Mouse (Mus musculus) mature B cell (primary cell): ENCODE results near the gene Gse1.

Experiments
- in situ Hi-C: fragments of 300-500 bp; cut with MboI; formaldehyde crosslinking; loops from 2 replicates; pipeline ENCODE4 v1.14.3; 2019

The Gse1 gene

DNA sequence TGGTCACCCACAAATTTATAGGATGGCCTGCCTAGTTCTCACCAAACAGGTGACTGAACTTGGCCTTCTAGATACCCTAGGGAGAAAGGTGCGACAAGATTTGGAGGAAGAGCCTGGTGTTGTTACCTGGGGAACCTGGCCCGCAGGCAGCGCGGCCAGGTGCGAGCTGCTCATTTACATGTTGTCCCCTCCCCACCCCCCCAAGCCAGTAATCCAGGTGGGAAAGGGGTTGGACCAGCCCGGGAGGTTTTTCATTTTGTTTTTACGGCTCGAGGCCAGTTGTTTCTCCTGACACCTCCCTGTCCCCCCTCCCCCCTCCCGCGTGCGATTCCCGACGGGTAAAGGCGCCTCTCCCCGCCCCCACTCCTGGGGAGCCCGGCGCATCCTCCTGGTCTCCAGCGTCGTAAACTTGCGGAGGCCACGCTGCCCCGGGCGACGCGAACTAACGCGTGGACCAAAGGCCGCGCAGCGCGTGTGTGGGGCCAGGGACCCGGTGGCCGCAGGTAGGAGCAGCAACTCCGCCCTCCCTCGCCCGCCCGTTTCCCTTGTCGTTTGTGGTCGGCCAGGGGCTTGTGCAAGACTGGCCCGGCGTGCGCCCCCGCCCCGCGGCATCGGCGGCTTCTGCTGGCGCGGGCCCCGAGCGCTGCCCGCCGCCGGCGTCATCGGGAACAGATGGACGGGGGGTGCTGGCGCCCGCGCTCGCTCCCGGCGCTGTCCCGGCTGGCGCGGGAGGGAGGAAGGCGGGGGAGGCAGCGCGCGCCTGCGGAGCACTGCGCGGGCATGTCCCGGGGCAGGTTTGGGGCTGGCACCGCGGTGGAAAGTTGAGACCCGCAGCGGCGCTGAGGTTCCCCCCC, 307.4 kb downstream of the Gse1 start:
- in situ Hi-C loops: loop anchor here (5.0 kb wide), 1 partner anchor 48 kb away; no protein-coding TSS in a partner anchor

DNA sequence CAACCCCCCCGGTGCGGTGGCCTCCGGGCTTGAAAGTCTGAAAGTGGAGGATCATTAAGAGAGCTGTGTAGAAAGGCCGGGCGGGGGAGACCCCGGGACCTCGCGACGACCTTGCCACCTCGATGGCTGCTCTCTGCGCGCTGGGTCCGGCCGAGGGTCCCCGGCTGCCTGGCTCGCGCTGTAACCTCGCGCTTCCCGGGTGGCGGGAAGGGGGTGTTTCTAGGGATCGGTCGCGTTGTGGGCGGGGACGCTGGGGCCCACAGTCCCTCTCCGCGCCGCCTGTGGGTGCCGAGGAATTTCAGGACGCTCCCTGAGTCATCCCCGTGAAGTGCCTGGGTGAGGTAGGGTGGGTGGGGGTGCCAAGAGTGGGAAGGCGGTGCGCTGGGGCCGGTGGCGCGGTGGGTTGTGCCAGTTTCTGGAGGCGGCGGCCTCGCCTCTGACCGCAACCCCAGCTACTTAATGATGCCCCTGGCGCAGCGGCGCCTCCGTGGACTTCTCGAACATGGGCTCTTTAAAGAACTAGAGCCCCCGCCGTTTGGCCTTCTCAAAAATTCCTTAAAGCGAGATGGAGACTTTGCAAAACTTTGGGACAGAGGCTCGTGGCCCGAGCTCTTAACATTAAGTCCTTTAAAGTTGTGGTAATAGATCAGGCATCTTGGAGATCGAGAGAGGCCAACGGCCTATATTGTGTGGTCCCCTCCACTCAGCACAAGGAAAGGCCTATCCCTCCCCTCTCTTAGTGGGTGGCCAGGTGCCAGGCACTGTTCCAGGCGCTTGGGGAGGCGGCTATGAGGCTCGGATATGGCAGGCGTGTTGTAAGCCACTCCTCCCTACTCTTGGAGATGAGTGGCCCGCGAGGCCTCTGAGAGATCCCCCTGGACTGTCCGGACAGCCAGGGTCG, 308.3 kb downstream of the Gse1 start:
- in situ Hi-C loops: loop anchor here (5.0 kb wide), 1 partner anchor 49 kb away; no protein-coding TSS in a partner anchor

DNA sequence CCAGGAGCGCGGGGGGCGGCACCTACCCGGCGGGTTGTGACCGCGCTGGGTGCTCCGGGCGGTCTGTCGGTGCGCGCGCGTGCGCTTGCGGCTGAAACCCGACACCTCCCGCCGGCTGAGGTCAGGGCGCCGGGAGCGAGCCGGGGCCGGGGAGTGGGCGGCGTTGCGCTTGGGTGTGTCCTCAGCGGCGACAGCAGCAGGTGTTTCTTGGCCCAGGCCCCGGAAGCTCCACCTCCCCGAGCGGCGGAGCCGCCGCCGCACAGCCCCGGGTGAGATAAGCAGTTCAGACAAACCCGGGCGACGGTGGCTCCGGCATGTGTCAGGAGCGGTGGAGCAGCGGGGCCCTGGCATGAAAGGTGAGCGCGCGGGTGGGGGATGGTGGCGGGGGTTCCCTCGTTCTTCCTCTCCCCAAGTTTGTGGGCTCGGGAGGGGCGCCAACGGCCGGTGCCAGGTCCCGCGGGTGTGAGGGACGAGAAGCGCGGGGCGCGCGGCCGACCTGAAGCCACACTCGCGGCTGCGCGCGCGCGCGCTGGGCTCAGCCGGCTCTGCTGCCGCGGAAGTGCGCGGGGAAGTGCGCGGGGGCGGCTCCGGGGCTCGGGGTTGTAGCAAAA, 309.1 kb downstream of the Gse1 start:
- in situ Hi-C loops: loop anchor here (5.0 kb wide), 1 partner anchor 50 kb away; no protein-coding TSS in a partner anchor

GRCm38 (mm10) chr8:120537818-120538396, 309.7 kb downstream of the Gse1 start:
- in situ Hi-C loops: loop anchor here (5.0 kb wide), 1 partner anchor 51 kb away; no protein-coding TSS in a partner anchor

GRCm38 (mm10) chr8:120538397-120539240, 310.4 kb downstream of the Gse1 start:
- in situ Hi-C loops: loop anchor here (5.0 kb wide), 1 partner anchor 51 kb away; no protein-coding TSS in a partner anchor

GRCm38 (mm10) chr8:120539381-120539774, 311.1 kb downstream of the Gse1 start:
- in situ Hi-C loops: loop anchor here (5.0 kb wide), 1 partner anchor 52 kb away; no protein-coding TSS in a partner anchor

DNA sequence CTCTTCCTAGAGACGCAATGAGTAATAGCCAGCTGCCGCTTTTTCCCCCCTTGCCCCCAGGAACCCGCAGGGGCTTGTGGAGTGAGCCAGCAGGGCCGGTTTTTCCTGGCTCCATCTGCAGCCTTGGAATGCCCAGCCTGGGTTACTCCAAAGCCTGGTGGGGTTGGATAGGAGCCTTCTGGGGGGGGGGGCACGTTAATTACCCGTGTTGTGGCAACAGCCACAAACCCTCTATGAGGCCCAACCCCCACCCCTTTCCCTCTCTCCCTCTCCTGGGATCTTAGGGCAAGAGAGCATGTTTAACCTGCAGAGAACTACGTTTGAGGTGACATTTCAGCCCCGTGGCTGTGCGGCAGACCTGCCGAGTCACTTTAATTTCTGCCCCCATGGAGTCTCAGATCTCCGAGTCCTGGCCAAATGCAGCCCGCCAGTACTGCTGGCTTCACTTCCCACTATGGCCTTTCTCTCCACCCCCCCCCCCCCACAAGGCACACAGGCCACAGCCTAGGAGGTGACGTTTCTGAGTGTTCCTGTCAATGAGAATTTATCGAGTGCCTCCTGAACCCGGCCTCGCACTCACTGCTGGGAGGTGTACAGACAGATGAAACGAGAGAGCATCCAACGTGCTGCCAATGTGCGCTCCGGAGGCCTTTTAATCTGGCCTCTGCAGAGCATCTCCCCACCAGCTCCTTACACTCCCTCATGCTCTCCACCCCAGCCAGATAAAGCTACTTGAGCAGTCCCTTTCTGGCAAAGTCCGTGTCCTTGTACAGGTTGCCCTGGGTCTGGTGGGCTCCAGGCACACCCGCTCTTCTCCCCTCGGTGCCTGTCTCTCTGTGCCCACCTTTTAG, 311.7 kb downstream of the Gse1 start:
- in situ Hi-C loops: loop anchor here (5.0 kb wide), 1 partner anchor 53 kb away; no protein-coding TSS in a partner anchor

DNA sequence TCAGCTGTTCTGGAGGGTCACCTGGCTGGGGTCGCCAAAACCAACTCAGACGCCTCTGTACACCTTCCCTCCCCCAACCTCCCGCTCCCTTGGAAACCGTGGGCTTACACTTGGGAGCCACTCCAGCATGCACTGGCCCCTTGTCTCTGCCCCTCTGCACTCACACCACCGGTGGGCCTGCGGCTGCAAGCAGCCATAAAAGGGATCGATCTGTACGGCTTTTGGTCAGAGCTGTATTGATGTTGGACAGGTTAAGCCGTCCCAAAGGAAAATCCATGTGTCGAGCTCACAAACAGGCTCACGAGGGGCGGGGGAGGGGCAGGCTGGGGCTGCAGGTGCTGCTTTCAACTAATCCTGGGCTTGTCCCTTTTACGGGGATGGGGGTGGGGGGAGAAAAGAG, 314.7 kb downstream of the Gse1 start:
- in situ Hi-C loops: no loop called here

DNA sequence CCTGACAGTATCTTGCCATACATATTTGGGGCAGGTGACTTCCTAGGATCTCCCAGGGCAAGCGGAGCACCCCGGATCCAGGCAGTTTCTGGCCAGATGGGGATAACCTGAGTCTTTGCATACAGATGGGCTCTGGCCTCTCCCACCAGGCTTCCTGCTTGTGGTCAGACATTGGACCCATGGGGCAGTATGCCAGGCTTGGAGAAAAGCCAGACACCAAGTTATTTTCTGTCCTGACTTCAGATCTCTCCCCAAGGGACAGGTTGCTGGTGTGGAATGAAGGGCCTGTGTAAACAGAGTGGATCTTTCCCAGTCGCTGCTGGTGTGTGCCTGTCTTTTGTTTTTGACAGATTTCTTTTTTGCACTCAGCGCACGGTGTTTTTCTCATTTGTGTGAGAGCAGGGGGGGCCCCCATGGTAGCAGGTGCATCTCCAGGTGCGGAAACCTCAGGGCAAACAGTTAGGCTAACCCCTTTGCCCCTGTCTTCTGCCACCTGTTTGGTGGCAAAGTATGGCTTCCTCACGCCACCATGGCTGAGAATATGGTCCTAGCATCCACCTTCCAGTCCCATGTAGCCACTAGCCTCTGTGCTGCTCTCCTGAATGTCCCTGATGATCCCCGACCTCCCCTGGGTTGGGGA, 315.3 kb downstream of the Gse1 start:
- in situ Hi-C loops: no loop called here

DNA sequence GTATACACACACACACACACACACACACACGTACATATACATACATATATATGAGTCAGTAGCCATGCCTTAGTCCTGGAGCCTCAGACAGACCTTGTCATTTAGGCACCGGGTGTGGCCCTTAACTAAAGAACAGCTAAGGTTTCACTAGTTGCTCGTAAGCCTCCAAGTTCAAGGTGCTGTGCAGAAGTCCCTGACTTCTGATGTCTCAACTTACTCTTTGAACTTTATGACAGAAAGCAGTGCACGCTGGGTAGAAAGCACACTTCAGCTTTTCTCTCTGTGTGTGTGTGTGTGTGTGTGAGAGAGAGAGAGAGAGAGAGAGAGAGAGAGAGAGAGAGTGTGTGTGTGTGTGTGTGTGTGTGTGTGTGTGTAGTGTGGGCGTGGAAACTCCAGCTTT, 315.9 kb downstream of the Gse1 start:
- in situ Hi-C loops: no loop called here

DNA sequence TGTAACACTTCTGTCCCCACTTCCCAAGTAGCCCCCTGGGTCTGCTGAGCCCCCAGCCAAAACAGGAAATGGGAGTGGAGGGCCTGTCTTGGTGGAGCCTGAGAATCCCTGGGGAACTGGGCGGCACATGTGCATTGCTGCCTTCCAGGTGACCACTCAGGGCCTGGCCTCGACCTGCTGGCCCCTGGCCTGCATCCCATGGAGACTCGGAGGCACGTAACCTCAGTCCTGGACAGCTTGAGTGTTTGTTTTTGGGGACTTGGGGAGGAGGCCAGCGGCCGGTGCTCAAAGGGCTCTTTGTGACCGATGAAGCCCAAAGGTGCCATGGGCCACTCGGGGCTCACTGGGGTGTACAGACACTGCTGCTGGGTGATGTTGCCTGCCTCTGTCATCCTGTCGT, 319.3 kb downstream of the Gse1 start:
- in situ Hi-C loops: no loop called here

DNA sequence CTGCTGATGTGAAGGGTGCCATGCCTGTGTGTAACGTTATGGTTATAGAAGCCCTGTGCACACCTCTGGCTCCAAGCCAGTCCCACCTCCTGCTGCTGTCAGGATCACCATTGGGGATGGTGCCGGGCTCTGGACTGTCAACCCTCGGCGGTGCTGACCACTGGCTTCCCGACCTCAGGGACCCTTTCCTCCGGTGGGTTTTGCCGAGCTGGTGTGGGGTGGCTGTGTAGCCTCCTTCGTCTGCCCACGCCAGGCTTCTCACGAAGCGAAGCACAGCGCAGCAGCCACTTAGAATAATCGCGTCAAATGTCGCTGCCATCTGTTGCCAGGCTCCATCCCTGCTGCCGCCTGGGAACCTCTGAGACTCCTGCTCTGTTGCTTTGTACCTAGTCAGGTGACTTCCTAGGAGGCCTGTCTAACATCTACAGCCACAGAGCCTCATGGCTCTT, 320.1 kb downstream of the Gse1 start:
- in situ Hi-C loops: no loop called here

GRCm38 (mm10) chr8:120549321-120549921, 321.2 kb downstream of the Gse1 start:
- in situ Hi-C loops: no loop called here

DNA sequence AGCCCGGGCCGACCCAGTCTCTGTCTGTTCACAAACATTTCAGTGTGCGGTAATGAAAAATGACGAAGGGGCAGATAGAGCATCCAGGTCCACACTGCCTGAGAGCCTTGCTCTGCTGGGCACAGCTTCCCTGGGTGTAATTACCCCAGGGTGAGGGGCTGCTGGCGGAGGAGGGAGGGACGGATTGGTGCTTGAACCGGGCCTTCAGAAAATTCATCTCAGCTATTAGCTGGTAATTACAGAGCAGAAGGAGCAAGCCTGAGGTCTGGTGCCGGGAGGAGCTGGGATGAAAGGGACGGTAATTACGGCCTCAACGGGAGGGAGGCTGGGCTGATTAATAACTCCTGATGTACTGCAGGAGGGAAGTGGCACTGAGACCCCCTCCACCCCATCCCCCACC, 321.7 kb downstream of the Gse1 start:
- in situ Hi-C loops: no loop called here

DNA sequence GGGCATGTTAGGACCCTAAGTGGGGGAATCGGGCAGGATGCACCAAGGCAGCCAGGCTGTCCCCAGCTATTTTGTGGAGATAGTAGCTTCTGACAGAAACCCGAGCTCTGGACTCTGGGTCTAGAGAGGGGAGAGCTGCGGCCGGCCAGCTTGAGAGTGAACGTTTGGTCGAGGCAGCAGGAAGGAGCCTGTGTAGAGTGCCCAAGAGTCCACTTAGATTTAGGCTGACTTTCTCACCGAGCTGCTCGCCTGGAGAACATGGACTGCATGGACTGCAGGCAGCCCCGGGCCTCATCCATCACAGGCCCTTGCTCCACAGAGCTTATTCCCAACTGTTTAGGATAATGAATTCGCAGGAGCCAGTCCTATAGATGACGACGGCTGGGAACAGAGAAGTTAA, 322.2 kb downstream of the Gse1 start:
- in situ Hi-C loops: no loop called here

GRCm38 (mm10) chr8:120550937-120551676, 322.9 kb downstream of the Gse1 start:
- in situ Hi-C loops: no loop called here

DNA sequence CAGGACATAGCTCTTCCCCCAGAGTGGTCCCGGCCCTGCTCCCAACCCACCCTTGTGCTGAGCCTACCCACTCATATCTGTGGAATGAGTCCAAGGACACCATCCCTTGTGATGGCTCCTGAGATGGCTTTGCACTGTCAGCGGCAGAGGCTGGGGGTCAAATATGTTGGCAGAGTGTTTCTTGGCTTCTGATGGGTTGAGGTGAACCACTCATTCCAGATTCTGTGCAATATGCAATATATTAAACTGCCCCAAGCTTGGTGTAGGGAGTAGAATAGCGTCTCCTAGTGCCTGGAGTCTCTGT, 323.4 kb downstream of the Gse1 start:
- in situ Hi-C loops: no loop called here

DNA sequence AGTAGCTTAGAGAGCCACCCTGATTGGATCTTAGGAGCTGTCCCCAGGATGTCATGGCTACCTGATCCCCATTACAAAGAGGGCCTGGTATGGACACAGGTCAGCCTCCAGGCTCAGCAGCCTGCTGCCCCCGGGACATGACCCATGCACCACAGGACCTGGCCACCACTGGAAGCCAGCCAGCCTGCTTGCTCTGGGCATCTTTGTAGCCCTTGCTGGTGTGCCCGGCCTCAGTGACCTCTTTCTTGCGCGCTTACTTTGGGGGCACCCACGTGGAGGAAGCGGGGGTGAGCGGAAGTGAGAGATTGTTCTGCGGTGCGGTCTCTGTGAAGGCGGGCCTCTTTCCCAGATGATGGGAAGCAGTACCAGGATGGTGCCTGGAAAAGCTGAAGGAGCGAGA, 324.3 kb downstream of the Gse1 start:
- in situ Hi-C loops: no loop called here
